Mouse (Mus musculus): ENCODE results near the gene Magi1. TPM values are rescaled to one million over a fixed set of nuclear protein-coding genes. Genes with fewer than 3 reads are reported as not detected.

Gene Magi1
- total RNA-seq, 1 experiment from 2014 or later, result 0.20 TPM

DNA sequence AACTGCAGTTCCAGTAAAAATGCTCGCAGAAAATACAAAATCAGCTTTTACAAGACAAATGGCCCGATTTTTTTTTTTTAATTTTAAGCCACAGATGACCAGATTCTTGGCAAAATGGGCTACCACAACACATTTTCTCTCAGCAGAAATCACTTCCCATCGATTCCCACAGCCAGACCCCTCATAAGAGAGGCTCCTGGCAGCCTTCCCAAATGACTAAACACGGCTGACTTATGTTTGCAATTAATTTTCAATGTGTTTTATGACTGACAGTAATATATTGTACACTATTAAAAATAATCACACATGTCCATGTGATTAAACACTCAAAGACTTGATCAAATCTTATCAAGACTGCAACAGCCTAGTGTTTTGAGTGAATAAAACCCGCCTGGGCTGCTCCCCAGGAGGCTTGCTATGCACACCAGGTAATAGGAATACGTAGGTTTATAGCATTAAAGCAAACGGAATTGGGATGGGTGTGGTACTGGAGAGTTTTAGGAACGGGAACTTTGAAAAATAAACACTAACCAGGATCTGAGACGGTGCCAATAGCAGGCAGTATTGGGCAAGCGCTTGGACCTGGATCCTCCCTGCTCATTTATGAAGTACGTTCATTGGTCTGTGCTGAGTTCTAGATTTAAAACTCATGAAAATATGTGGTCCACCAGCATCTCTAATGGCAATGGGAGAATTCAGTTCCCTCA, 176.2 kb downstream of the Magi1 start:
- no peak for ATAC-seq (replicated peaks in 1 of 2; ENCODE audit: insufficient read depth in 1 of 2, low FRiP score in 2 of 2, low TSS enrichment in 1 of 2, low read depth in 1 of 2, poor library complexity in 2 of 2, severe bottlenecking in 2 of 2)

DNA sequence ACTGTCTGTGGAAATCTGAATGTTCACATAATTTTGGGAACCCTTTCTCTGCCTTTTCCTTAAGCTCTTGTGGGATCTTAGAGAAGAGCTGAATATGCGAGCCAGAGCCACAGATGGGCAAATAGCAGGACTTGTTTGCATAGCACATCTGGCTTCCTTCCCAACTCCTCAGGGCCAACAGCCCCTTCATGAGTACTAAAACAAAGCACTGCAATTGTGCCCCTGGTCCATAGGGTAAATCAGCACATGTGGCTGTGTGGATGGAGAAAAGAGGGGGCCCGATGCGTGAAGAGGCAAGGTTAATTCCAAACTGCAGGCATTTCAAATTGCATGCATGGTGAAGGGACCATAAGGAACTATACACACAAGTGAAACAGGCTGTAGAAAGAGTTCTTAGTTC, 180.1 kb downstream of the Magi1 start:
- ATAC-seq (replicated peaks in 1 of 2; ENCODE audit: insufficient read depth in 1 of 2, low FRiP score in 2 of 2, low TSS enrichment in 1 of 2, low read depth in 1 of 2, poor library complexity in 2 of 2, severe bottlenecking in 2 of 2), result no peak

DNA sequence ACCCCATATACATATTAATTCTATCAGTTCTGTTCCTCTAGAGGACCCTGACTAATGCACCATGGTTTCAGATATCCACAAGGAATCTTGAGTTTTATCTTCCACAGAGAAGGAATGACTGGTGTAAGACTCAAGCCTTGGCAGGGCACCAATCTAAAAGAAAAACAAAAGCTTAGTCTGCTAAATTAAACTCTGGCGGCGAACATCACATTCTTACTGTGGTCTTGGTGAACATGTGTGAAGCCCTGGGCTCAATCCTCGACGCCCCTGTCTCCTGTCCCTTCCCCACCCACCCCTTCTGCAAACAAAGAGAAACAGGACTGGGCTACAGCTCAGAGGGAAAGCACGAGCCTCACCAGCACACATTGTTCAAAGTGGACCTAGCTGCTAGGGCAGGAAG, 182.5 kb downstream of the Magi1 start:
- ATAC-seq (replicated peaks in 1 of 2; ENCODE audit: insufficient read depth in 1 of 2, low FRiP score in 2 of 2, low TSS enrichment in 1 of 2, low read depth in 1 of 2, poor library complexity in 2 of 2, severe bottlenecking in 2 of 2), result no peak

- no peak for ATAC-seq (replicated peaks in 1 of 2; ENCODE audit: insufficient read depth in 1 of 2, low FRiP score in 2 of 2, low TSS enrichment in 1 of 2, low read depth in 1 of 2, poor library complexity in 2 of 2, severe bottlenecking in 2 of 2)
Observed at GRCm38 (mm10) chr6:94094924-94095685, 188.6 kb downstream of the Magi1 start.

DNA sequence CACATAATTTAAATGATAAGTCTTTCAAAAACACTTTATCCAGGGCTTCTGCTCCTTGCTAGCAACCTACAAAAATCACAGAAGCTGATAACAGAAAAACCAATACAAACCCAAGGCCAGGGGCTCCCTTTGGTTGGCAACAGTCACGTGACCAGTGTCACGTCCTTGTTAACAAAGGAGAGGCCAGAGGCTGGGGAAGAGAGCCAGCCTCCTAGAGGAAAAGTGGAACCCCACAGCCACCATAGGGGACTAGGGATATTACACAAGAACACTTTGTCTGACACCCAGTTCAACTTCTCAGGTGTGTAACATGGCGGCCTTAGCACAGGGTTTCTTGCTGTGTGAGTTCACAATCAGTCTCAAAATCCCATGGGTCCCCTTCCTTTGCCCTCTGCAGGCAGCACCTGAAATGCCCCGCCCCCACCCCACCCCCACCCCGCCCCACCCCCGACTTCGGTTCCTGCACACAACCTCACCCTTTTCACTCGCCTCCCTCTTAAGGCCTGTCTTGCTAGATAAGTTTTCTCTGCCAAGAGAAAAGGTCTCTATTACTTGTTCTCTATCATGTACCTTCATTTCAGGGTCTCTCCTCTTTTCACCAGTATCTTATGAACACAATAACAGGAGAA, 190.6 kb downstream of the Magi1 start:
- no peak for ATAC-seq (replicated peaks in 1 of 2; ENCODE audit: insufficient read depth in 1 of 2, low FRiP score in 2 of 2, low TSS enrichment in 1 of 2, low read depth in 1 of 2, poor library complexity in 2 of 2, severe bottlenecking in 2 of 2)

GRCm38 (mm10) chr6:94092500-94092899, 191.2 kb downstream of the Magi1 start:
- ATAC-seq (replicated peaks in 1 of 2; ENCODE audit: insufficient read depth in 1 of 2, low FRiP score in 2 of 2, low TSS enrichment in 1 of 2, low read depth in 1 of 2, poor library complexity in 2 of 2, severe bottlenecking in 2 of 2), result no peak

GRCm38 (mm10) chr6:94086855-94087254, 196.9 kb downstream of the Magi1 start:
- no peak for ATAC-seq (replicated peaks in 1 of 2; ENCODE audit: insufficient read depth in 1 of 2, low FRiP score in 2 of 2, low TSS enrichment in 1 of 2, low read depth in 1 of 2, poor library complexity in 2 of 2, severe bottlenecking in 2 of 2)

- no peak for ATAC-seq (replicated peaks in 1 of 2; ENCODE audit: insufficient read depth in 1 of 2, low FRiP score in 2 of 2, low TSS enrichment in 1 of 2, low read depth in 1 of 2, poor library complexity in 2 of 2, severe bottlenecking in 2 of 2)
Observed at GRCm38 (mm10) chr6:94084752-94085151, 199.0 kb downstream of the Magi1 start.

DNA sequence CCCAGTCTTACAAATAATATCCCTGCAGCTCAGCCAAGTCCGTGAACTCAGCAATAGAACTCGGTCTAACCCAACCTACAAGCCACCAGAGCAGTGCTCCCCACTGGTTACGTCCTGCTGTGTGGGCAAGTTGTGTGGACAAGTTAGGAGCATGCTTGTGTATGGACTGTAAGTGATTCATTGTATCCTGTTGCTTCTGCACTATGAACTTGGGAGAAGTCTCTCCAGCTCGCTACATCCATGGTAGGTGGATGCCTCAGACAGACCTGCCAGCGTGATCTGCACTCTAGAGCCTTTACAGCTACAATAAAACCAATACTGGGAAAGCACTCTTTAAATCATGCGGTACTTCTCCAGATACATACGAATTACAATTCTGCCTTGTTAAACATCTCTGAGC, 200.3 kb downstream of the Magi1 start:
- no peak for ATAC-seq (replicated peaks in 1 of 2; ENCODE audit: insufficient read depth in 1 of 2, low FRiP score in 2 of 2, low TSS enrichment in 1 of 2, low read depth in 1 of 2, poor library complexity in 2 of 2, severe bottlenecking in 2 of 2)

DNA sequence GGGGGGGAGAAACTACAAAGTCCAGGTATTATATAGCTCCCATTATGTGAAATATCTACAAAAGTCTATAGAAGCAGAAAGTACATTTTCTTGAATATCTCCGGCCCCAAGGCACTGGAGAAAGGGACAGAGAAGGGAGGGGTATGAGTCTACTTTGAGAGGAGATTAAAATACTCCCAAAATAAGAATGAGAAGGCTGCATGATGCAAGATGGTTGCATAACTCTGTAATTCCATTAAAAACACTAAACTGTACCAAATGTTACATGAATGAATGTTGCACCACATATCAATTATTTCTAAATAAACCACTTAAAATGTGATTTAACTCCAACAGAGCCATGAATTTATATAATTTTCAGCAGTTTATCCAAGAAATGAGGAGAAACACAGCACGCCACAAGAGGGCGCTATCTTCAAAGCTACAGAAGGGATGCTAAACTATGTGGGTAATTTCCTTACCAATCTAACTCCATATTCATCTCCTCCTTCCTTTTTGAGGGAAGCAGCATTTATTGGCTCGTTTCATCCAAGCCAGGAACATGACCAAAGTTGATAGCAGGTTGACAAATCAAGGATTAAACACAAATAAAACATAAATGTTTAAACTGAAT, 202.7 kb downstream of the Magi1 start:
- no peak for ATAC-seq (replicated peaks in 1 of 2; ENCODE audit: insufficient read depth in 1 of 2, low FRiP score in 2 of 2, low TSS enrichment in 1 of 2, low read depth in 1 of 2, poor library complexity in 2 of 2, severe bottlenecking in 2 of 2)

GRCm38 (mm10) chr6:94078934-94079333, 204.8 kb downstream of the Magi1 start:
- no peak for ATAC-seq (replicated peaks in 1 of 2; ENCODE audit: insufficient read depth in 1 of 2, low FRiP score in 2 of 2, low TSS enrichment in 1 of 2, low read depth in 1 of 2, poor library complexity in 2 of 2, severe bottlenecking in 2 of 2)

GRCm38 (mm10) chr6:94077013-94077412, 206.7 kb downstream of the Magi1 start:
- no peak for ATAC-seq (replicated peaks in 1 of 2; ENCODE audit: insufficient read depth in 1 of 2, low FRiP score in 2 of 2, low TSS enrichment in 1 of 2, low read depth in 1 of 2, poor library complexity in 2 of 2, severe bottlenecking in 2 of 2)

DNA sequence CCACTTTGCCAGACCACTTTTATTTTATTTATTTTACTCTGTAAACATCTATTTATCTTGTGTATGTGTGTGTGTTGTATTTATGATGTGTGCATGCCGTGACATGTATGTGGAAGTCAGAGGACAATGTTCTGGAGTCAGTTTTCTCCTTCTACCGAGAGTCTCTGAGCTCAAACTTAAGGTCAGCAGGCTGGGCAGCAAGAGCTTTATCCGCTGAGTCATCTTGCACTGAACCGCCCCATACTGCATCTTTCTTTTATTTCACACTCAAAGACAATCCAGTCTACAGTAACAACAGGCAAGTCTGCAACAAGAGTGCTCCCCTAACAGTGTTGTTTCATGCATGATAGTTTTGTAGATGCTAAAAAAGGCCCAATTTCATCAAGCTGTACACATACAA, 207.7 kb downstream of the Magi1 start:
- ATAC-seq (replicated peaks in 1 of 2; ENCODE audit: insufficient read depth in 1 of 2, low FRiP score in 2 of 2, low TSS enrichment in 1 of 2, low read depth in 1 of 2, poor library complexity in 2 of 2, severe bottlenecking in 2 of 2), result no peak

DNA sequence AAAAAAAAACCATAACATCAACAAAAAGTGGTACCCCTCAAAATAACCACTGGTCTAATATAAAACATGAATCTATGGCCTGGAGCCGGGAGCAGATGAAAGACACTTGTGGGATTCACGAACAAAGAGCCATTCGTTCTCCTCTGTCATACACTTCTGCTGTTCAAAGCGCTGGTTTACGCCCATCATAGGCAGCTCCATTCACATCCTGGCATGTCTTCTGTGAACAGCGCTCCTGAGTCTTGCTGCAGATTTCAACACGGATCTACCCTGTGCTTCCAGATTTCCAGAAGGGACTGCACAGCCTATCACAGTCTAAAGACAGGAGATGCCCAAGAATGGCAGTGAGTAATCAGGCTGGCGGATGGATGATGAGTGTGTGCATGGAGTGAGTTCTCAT, 208.5 kb downstream of the Magi1 start:
- no peak for ATAC-seq (replicated peaks in 1 of 2; ENCODE audit: insufficient read depth in 1 of 2, low FRiP score in 2 of 2, low TSS enrichment in 1 of 2, low read depth in 1 of 2, poor library complexity in 2 of 2, severe bottlenecking in 2 of 2)

- no peak for ATAC-seq (replicated peaks in 1 of 2; ENCODE audit: insufficient read depth in 1 of 2, low FRiP score in 2 of 2, low TSS enrichment in 1 of 2, low read depth in 1 of 2, poor library complexity in 2 of 2, severe bottlenecking in 2 of 2)
Observed at GRCm38 (mm10) chr6:94071676-94072075, 212.0 kb downstream of the Magi1 start.

DNA sequence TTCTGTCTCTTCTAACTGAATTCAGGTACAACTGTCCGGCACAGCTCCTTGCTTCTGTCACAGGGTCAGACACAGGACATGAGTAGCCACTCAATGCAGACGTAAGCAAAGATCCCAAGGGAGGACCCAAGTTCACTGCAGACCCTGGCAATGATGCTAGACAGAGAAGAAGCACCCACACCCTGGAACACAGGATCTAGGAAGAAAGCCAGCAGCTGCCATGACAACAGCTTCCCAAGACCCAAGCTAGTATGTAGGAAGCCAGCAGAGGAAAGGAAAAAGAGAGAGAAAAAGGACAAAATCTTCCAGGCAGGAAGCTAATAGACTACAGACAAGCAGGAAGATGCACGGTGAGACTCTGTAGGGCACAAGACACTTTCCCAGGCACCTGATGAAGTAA, 213.0 kb downstream of the Magi1 start:
- ATAC-seq (replicated peaks in 1 of 2; ENCODE audit: insufficient read depth in 1 of 2, low FRiP score in 2 of 2, low TSS enrichment in 1 of 2, low read depth in 1 of 2, poor library complexity in 2 of 2, severe bottlenecking in 2 of 2), result no peak

- ATAC-seq (replicated peaks in 1 of 2; ENCODE audit: insufficient read depth in 1 of 2, low FRiP score in 2 of 2, low TSS enrichment in 1 of 2, low read depth in 1 of 2, poor library complexity in 2 of 2, severe bottlenecking in 2 of 2), result no peak
Observed at GRCm38 (mm10) chr6:94069421-94069820, 214.3 kb downstream of the Magi1 start.
